Mouse (Mus musculus): ENCODE measurements at regions not wholly inside any gene's neighbourhood (a gene's known extent, or its start where the extent isn't known, plus 50 kb on each side); places are given as distances from the start of the nearest gene placed in this dataset.

DNA sequence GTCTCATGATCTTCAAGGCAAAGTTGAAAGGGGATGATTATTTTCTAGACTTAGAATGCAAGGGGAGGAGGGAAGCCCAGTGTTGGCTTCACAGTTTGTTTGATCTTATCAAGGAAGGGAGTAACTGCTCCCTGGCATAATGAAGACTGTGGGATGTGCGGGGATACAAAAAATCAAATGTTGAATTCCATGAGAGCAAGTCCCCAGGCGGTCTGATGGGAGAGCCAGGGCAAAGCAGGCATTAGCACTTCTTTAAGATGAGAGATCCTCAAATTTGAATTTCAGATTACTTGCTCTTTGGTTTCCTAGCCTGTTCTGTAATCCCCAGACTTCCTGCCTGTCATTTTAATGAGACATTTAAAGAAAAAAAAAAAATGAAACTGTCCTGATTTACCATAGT lies 525.6 kb upstream of the Man1a start:
- no peak for DNase-seq (ENCODE audit: low read depth, low spot score)

DNA sequence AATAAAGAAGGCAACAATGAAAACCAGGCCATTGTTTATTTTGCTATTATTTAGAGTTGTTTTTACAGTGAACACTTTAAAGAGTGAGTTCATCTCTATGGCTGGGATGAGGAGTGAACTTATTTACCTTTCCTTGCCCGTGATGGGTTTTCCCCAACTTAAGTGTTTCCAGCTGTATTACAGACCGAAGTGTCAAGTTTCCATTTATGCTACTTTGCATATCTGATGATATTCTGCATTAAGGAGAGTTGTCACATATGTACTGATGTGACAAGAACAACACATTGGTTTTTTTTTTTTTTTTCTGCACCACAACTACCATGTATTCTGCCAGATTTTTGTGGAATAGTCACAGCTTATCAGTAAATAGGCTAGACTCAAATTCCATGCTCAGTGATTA lies 518.7 kb upstream of the Man1a start:
- no peak for DNase-seq (ENCODE audit: low read depth, low spot score)

DNA sequence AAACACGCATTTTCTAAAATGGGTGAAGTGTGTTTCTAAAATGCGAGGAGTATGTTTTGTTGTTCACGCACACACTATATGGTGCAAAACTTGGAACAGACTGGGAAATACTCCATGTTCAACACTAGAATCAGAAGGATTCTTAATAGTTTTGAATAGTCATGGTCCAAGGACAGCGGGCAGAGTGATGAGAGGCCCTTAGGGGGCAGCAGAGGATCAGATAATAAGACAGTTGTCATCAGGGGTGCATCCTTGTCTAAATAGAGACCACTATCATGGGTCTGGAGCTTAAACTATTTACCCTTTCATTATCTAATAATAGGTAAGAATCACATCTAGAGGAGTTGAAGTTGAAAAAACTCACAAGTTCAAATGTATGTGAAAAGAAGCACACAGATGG lies 482.2 kb upstream of the Man1a start:
- DNase-seq (ENCODE audit: low read depth, low spot score): peak; percentile 18

DNA sequence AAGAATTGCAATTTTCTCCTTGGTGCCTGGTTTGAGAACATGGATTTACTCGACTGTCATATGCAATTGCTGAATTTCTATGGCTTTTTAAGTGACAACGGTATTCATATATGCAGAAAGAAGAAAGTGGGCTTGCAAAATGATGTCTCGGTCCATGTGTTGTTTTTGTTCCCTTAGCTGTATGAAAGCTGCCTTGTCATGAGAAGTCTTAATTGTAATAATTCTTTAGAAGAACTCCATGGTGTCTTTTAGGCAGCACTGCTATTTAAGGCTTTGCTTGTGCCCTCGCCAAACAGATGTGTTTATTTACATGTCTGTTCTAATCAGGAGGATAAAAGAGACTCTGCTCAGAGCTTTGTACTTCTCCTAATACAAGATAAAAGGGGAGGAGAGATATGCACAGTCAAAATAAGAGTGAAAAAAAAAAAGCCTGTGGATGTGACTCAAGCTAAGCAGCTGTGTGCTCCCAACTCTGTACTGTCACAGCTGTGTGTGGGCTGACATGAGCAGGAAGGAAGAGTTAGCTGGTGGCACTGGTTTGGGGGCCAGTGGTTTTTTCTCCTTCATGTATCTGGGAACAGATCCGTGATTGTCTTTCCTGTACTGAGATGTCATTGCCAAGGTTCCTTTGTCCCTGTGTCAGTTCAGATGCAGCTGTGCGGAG lies 475.5 kb upstream of the Man1a start:
- DNase-seq (ENCODE audit: low read depth, low spot score): no peak

DNA sequence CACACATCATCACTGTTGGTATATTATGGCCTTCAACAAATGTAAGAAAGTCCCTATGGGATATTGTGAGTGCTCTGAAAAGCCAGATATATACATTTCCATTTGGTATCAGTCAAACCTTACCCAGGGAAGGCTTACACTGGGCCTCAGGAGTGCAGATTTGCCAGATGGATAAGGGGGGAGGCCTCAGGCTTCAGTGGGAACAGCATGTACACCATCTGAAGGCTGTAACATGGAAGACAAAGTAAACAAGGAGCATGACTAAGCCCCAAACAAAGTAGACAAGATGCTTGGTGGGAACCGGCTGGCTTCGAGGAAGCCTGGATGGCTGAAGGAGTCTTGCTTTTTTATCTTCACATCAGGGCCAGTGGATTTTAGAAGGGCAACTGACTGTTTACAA lies 474.3 kb upstream of the Man1a start:
- DNase-seq (ENCODE audit: low read depth, low spot score): no peak

- DNase-seq (ENCODE audit: low read depth, low spot score): no peak
Measured at GRCm38 (mm10) chr10:54548977-54549376, 472.6 kb upstream of the Man1a start.

DNA sequence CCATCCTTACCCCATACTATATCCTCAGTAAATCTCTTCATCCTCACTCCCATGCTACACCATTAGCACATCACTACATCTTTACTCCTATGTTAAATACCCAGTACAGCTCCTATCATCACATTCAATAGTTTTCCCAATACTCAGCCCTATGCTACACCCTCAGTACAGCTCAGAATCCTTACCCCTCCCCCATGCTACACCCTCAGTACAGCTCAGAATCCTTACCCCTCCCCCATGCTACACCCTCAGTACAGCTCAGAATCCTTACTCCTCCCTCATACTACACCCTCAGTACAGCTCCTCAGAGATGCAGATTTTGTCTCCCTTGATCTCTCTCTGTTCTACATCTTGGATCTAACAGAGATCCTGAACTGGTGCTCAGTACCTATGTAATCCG lies 472.1 kb upstream of the Man1a start:
- DNase-seq (ENCODE audit: low read depth, low spot score): no peak

DNA sequence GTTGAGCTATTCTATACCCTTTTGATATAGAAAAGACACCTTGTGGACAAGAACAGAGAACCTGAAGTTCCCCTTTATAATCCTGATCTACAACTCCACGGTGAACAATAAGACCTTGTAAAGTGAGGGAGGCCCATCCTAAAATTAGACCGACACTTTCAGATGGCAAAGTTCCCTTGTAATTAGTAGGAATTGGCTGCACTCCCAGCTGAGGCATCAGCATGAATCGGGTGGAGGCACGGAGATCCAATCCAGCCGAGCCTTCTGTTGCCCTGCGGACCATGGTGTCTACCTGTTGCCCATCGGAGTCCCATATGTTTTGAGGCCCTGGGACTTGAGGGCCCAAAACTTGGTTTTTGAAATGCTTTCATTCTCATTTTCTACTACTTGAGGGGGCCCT lies 456.2 kb upstream of the Man1a start:
- DNase-seq (ENCODE audit: low read depth, low spot score): no peak

DNA sequence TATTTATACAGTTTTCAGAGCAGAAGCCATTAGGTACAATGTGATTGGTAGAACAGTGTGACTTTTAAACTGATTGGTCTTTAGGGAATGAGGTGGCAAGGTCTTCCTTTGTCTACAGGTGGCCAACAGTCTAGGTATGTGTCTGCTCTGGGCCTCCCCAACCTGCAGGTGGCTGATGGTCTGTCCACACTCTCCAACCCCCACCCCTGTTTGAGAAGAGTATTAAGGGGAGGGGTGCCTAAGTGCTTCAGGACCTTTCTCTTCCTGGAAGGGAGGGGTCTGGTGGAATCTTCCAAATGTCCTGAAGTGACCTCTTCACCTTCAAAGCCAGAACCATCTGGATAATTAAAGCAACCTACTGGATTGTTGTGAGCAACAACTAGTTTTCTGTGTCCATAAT lies 434.4 kb upstream of the Man1a start:
- no peak for DNase-seq (ENCODE audit: low read depth, low spot score)

- DNase-seq (ENCODE audit: low read depth, low spot score): no peak
Measured at GRCm38 (mm10) chr10:54509766-54510165, 433.4 kb upstream of the Man1a start.

Data from mesoderm, embryonic 11.5 days (tissue).